Mouse (Mus musculus) spleen, adult 2 months (tissue): ENCODE measurements around the gene Efcab9. TPM values are rescaled to one million over a fixed set of nuclear protein-coding genes. Genes with fewer than 3 reads are reported as not detected.
A peak's percentile ranks its signal among the peaks of the same experiment; 100 is the strongest.

ENCODE experiments used
- DNase-seq, 2 experiments: peaks; one replicate each; pipeline versions ENCODE4 v3.0.0 to v3.0.0-alpha.2; 2012 to 2021; ENCODE audit warnings: low spot score in 2 of 2, low read depth in 1 of 2
- H3K27ac ChIP-seq: fragments of 200-500 bp; 2 replicates; pipeline ENCODE4 v1.5.1; 2012; ENCODE audit warnings: low read length, inconsistent platforms; ENCODE audit not compliant: insufficient read depth
- H3K27me3 ChIP-seq: fragments of 200-500 bp; 2 replicates; pipeline ENCODE4 v1.6.1; 2012; ENCODE audit warnings: mild to moderate bottlenecking, moderate library complexity, low read length, inconsistent platforms; ENCODE audit not compliant: control insufficient read depth, insufficient read depth
- H3K36me3 ChIP-seq: fragments of 200-500 bp; 2 replicates; pipeline ENCODE4 v1.6.1; 2012; ENCODE audit warnings: mild to moderate bottlenecking, low read length, inconsistent platforms; ENCODE audit not compliant: control insufficient read depth, insufficient read depth
- H3K4me1 ChIP-seq: fragments of 200-500 bp; 2 replicates; pipeline ENCODE4 v1.6.1; 2011; ENCODE audit warnings: inconsistent platforms; ENCODE audit not compliant: control insufficient read depth, insufficient read depth, insufficient read length
- H3K4me3 ChIP-seq: fragments of 200-500 bp; 2 replicates; pipeline ENCODE4 v1.5.1; 2011; ENCODE audit warnings: mild to moderate bottlenecking, inconsistent platforms; ENCODE audit not compliant: insufficient read depth, insufficient read length; ENCODE audit errors: extremely low read depth
- CTCF ChIP-seq: fragments of 200-500 bp; IDR thresholded peaks from 2 replicates; pipeline ENCODE4 v1.5.1; 2011; ENCODE audit warnings: mild to moderate bottlenecking, inconsistent platforms; ENCODE audit not compliant: insufficient read depth, insufficient read length, insufficient replicate concordance; ENCODE audit errors: extremely low read depth
- POLR2A ChIP-seq: fragments of 200-500 bp; IDR thresholded peaks from 2 replicates; pipeline ENCODE4 v1.6.1; 2011; ENCODE audit warnings: low read depth, low read length, inconsistent platforms
- WGBS: fragments of 180-500 bp; shearing (Covaris S2); methylation state at CpG from one replicate; pipeline ENCODE4 v1.1.7; 2018; 5-methylcytosine and 5-hydroxymethylcytosine counted together
- polyA plus RNA-seq: library from polyadenylated mRNA; depleted of rRNA; stranded (reverse); fragments of >200 nt; gene quantifications from 2 replicates; pipeline ENCODE4 v1.2.3, GENCODE M21; 2012

Gene Efcab9
- polyA plus RNA-seq, 1 experiment = 0.16 TPM

GRCm38 (mm10) chr11:32558026-32558425 lies 26.1 kb upstream of the Efcab9 start:
- no peak for DNase-seq
- TF ChIP-seq CTCF = no peak
- no peak for TF ChIP-seq POLR2A
- Histone ChIP-seq H3K36me3 (peaks cover 17% of the 10 kb centered on the region), H3K4me1 (peaks cover 68% of the 10 kb centered on the region), H3K27me3 (no peaks in the 10 kb centered on the region), H3K4me3 (no peak overlapping the region), H3K27ac (0 out of 2 replicates have a peak overlapping the region, but pooled peaks have one; percentile 3)
- 55% methylated on average over 4 of the region's 4 CpGs for WGBS

- H3K27ac ChIP-seq = no peak overlapping the region
Measured at GRCm38 (mm10) chr11:32556333-32556990, 24.6 kb upstream of the Efcab9 start.

GRCm38 (mm10) chr11:32555103-32555689 lies 23.3 kb upstream of the Efcab9 start:
- peaks cover 14% of the 10 kb centered on the region for H3K36me3 ChIP-seq
- DNase-seq = no peak
- no peaks in the 10 kb centered on the region for H3K27me3 ChIP-seq
- no peak for TF ChIP-seq POLR2A
- TF ChIP-seq CTCF = no peak
- H3K4me3 ChIP-seq = no peak overlapping the region
- H3K27ac ChIP-seq = peak overlapping the region; percentile 87
- H3K4me1 ChIP-seq = peaks cover 77% of the 10 kb centered on the region
- WGBS = 70% methylated on average over 12 of the region's 12 CpGs

More at GRCm38 (mm10) chr11:32556333-32556990, 24.6 kb upstream of the Efcab9 start:
- no peak for DNase-seq
- WGBS = 83% methylated on average over 10 of the region's 10 CpGs
- Histone ChIP-seq H3K36me3 (peaks cover 14% of the 10 kb centered on the region), H3K4me1 (peaks cover 69% of the 10 kb centered on the region), H3K27me3 (no peaks in the 10 kb centered on the region), H3K4me3 (no peak overlapping the region)
- TF ChIP-seq CTCF = no peak
- no peak for TF ChIP-seq POLR2A

- no peaks in the 10 kb centered on the region for H3K27me3 ChIP-seq
- no peak for DNase-seq
- 35% methylated on average over 14 of the region's 14 CpGs for WGBS
- TF ChIP-seq CTCF = no peak
- no peak for TF ChIP-seq POLR2A
- no peak overlapping the region for H3K4me3 ChIP-seq
- peak overlapping the region; percentile 87 for H3K27ac ChIP-seq
- H3K36me3 ChIP-seq = peaks cover 14% of the 10 kb centered on the region
- peaks cover 79% of the 10 kb centered on the region for H3K4me1 ChIP-seq
Measured at GRCm38 (mm10) chr11:32554141-32555091, 22.5 kb upstream of the Efcab9 start.

- peak in 1 of 2 experiments; percentile 67 for DNase-seq
- Histone ChIP-seq H3K4me1 (peaks cover 74% of the 10 kb centered on the region), H3K27ac (peak overlapping the region; percentile 85), H3K4me3 (no peak overlapping the region), H3K27me3 (no peaks in the 10 kb centered on the region), H3K36me3 (peaks cover 14% of the 10 kb centered on the region)
- WGBS = 34% methylated on average over 14 of the region's 14 CpGs
- no peak for TF ChIP-seq POLR2A
Measured at GRCm38 (mm10) chr11:32553311-32554140, 21.6 kb upstream of the Efcab9 start.

GRCm38 (mm10) chr11:32552401-32553090 lies 20.7 kb upstream of the Efcab9 start:
- Histone ChIP-seq H3K27ac (peak overlapping the region; percentile 85), H3K4me1 (peaks cover 71% of the 10 kb centered on the region), H3K36me3 (peaks cover 14% of the 10 kb centered on the region), H3K27me3 (no peaks in the 10 kb centered on the region), H3K4me3 (no peak overlapping the region)
- 65% methylated on average over 13 of the region's 13 CpGs for WGBS
- no peak for DNase-seq
- TF ChIP-seq POLR2A (no peak), CTCF (no peak)
